Mouse (Mus musculus) ES-Bruce4 (cell line): Measurements from ENCODE around the gene Piga.

ENCODE experiments used
- CTCF ChIP-seq: IDR thresholded peaks from one replicate; pipeline ENCODE4 v1.8.1; 2011; ENCODE audit warnings: low read depth, low read length
- EP300 ChIP-seq: IDR thresholded peaks from 2 replicates; pipeline ENCODE4 v1.6.1; 2011; ENCODE audit warnings: low read depth, low read length; ENCODE audit not compliant: insufficient read depth
- POLR2A ChIP-seq: IDR thresholded peaks from one replicate; pipeline ENCODE4 v1.8.1; 2011; ENCODE audit warnings: low read length; ENCODE audit not compliant: insufficient read depth

DNA sequence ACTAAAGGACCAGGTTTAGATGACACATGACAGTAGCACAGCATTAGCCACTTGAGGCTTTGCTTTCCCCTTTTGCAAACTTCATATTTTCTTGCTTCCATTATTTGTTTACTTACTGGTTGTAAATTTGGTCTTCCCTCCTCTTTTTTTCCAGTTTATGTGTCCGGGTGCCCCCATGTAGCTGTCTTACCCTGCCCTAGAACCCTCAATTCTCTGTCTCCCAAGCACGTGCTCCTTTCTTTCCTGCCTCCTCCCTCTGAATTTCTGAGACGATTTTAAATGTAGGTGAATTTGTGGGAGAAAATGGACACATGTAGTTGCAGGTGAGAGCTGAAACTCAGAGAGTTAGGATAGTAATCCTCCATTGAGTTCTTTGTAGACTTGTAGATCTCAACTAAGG lies 931 bp downstream of the Piga start:
- TF ChIP-seq POLR2A (no peak), EP300 (no peak), CTCF (no peak)
